Mouse (Mus musculus) left cerebral cortex, postnatal 14 days (tissue): Measurements from ENCODE around the gene Dysf. TPM values are rescaled to one million over a fixed set of nuclear protein-coding genes. Genes with fewer than 3 reads are reported as not detected.
A peak's percentile ranks its signal among the peaks of the same experiment; 100 is the strongest.

ENCODE experiments used
- DNase-seq, 2 experiments: peaks; one replicate each; pipeline ENCODE4 v3.0.0; 2021 to 2022; ENCODE audit warnings: low spot score in 2 of 2, mixed read lengths in 1 of 2
- intact Hi-C: fragments of 180-260 bp; cut with DNase I; formaldehyde crosslinking; loops from one replicate; pipeline ENCODE4 v1.15.1; 2025
- total RNA-seq, 2 experiments: library from RNA; stranded (reverse); gene quantifications; 2 replicates each; pipeline ENCODE4 v1.2.3; 2021

The Dysf gene
- total RNA-seq, 2 experiments from 2014 or later, result 4.6 to 6.4 TPM

DNA sequence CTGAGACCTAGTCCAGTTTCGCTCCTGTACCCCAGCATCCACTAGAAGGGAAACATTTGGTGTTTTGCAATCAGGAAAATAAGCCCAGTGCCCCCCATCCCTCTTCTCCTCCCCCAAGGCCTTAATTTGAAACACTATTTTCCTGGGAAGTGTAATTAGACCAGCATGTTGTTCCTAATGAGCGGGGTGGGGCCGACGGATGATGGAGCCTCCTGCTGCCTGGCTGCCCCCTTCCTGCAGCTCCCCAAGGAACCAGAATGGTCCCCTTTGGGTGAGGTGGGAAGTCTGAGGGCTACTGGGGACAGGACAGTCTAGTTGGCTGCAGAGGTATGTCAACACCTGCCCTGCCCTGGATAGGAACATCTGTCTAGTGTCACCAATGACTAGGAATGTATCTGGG is 136.0 kb downstream of the Dysf start:
- intact Hi-C loops, result no loop called here
- no peak for DNase-seq

DNA sequence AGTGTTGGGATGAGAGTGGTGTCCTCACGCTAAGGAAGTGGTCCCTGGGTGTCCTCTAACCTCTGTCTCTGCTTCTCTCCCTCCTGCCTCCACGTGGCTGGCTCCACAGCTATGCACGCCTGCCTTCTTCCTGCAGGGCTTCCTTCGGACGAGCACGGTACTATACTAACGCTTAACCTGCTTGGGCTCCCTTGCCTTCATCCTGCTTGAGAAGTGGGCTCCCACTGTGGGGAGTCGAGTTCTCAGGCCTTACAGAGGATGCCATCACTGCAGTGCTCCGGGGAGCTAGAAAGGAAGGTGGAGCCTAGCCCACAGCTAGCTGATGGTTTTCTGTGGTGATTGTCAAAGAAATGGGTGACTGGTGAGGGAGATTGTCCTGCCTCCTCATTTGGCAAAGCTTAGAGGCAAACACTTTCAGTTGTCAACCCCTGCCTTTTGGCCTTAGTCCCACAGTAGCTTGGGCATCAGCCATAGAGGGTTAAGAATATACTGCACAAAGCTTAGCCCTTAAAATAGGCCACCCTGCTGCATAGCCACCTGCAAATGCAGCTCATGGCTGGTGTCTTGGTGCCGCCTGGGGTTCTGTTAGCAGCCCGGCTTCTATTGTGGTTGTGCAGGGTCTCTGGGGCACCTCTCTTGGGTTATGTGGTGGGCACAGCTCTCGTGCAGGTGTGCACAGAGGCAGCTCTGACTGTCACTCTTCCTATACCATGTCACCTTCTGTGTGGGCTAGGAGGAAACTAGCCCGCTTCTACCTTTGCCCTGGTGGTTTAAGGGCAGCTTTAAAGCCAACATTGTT is 139.0 kb downstream of the Dysf start:
- intact Hi-C loops, result no loop called here
- DNase-seq, result no peak

DNA sequence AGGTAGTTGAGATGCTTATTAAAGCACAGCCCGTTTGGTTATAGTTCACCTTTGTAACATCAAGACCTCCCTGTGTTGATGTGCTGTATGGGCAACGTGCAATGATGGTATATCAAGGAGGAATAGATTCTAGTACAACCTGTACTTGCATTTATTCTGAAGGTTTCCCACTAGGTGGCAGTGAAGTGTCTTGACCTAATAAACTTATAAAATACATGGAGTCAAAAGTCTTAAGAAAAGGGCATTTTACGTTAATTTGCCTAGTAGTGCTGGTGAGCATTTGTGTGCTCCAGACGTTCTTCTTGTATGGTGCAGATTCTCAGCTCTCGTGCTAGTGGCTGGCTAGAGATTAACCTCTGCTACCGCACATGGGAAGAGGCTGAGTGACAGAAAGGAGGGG is 140.1 kb downstream of the Dysf start:
- intact Hi-C loops, result no loop called here

DNA sequence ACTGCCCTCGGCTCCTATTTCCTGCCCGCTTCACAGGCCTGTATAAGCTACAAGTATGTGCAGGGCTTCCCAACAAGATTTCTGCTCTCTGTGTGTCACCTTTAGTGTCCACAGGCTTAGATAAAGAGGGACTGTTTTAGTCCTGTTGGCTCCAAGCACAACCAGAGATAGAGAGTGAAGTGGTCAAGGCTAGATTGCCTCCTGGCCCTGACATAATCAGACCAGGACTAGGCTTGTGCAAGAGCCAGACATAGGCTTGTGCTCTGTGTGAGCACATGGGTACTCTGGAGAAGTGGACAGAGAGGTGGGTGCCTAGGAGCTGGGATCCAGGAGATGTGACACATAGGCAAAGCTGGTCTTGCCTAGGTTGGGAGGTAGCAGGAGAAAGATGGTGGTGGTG is 146.1 kb downstream of the Dysf start:
- DNase-seq, result no peak
- intact Hi-C loops, result no loop called here

More for the DNA sequence above, 140.1 kb downstream of the Dysf start:
- no peak for DNase-seq

DNA sequence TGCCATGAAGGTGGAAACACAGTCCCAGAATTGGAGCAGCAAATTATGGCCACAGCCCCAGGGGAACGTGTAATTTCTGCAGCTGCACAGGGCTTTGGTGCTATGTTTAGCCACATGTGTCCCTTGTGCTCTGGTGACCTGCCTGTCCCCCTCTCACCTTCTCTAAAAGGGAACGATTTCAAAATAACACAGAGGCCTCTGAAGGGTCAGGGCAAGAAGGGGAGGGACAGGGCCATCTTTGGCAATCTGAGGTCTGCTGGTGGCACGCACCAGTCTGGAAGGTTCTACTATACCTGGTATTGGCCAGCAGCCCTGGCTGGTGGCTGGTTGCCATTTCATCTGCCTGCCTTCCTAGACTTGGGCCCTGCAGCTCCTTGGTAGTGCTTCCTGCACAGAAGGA is 147.4 kb downstream of the Dysf start:
- intact Hi-C loops, result no loop called here

DNA sequence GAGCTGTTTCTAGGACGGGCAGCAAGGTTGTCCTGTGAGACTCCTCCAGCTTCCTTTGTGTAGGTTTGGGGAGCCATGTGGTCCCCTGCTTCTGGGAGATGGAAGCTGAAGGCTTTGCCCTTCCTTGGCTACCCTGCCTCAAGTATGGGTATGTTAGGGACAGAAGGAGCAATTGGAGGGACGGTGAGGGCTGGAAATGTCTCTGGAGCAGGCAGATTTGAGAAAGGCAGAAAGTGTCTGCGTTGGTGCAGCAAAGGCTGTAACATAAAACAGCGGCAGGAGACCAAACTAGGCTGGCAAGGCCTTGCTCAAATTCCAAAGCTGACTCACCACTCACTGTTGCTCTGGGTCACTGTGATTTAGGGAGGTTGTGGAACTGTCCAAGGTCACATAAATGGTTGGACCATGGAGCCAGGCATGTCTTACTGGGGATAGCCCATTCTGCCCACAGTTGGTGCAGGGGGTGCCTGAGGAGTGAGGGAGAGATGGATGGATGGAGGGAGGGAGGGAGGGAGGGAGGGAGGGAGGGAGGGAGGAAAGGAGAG is 148.2 kb downstream of the Dysf start:
- DNase-seq, result no peak
- intact Hi-C loops, result no loop called here

More for the DNA sequence above, 147.4 kb downstream of the Dysf start:
- DNase-seq, result no peak

DNA sequence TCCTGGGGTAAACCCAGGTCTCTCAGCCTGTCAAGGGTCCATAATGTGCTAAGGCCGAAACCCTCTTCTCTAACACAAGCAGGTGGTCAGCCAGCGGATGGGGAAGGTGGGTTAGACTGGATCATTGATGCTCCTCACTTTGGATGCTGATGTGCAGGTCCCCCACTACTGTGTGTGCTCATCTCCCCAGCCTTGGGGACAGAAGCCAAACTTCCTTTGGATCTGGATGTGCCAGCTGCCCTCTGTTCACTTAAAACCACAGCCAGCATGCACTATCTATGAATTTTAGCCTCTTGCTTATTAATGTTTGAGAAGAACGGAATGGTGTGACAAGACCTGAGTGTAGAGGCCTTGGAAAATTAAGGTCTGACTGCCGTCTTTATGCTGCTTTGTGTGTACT is 150.7 kb downstream of the Dysf start:
- intact Hi-C loops, result no loop called here
- DNase-seq, result no peak

DNA sequence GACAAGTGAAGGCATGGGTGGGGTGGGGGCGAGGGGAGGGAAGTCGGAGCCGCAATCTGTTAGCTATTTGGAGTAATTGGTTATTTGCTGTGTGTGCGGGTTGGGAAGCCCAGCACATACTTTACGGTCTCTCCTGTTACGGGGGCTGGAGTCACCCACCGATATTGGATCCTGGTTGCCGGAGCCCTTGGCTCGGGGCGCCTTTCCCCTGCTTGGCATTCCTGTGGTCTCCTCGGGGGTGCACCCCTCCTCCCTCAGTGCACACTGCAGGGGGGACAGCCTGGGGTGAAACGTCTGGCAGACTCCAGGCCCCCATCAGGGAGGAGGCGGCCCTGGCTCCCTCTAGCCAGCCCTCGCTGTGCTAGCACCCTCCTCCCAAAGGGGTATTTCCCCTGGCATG is 159.2 kb downstream of the Dysf start:
- no peak for DNase-seq
- intact Hi-C loops, result no loop called here

DNA sequence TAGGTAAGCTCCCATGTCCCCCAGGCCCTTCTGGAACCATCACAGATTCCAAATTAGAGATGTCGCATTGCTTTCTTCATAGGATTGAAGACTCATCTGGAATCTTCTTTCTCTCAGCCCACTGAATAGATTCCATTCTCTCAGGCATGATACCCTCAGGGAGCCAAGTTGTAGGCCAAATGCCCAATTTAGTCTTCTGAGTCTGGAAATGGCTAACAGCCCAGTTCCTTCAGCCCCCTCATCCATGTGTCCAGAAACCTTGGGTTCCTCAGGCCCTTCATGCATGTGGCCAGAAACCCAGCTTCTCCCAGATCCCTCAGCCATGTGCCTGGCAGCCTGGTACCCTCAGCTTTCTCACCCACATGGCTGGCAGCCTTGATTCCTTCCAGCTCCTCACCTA is 160.2 kb downstream of the Dysf start:
- intact Hi-C loops, result no loop called here
- DNase-seq, result no peak

DNA sequence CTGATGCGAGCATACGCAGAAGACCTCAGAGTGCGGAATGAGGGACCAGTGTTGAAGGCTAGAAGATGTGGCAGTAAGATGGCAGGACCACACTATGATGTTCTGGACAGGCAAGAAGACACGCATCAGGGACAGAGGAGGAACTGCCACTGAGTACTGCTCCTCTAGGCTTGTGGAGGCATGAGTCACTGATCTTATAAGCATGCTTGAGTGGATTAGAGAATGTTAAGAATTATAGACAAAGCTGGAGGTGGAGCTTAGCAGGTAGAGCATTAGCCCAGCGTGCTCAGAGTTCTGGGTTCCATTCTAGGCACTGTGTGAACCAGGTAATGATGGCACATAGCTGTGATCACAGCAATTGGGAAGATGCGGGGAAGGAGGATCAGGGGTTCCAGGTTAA is 165.2 kb downstream of the Dysf start:
- no peak for DNase-seq
- intact Hi-C loops, result no loop called here

DNA sequence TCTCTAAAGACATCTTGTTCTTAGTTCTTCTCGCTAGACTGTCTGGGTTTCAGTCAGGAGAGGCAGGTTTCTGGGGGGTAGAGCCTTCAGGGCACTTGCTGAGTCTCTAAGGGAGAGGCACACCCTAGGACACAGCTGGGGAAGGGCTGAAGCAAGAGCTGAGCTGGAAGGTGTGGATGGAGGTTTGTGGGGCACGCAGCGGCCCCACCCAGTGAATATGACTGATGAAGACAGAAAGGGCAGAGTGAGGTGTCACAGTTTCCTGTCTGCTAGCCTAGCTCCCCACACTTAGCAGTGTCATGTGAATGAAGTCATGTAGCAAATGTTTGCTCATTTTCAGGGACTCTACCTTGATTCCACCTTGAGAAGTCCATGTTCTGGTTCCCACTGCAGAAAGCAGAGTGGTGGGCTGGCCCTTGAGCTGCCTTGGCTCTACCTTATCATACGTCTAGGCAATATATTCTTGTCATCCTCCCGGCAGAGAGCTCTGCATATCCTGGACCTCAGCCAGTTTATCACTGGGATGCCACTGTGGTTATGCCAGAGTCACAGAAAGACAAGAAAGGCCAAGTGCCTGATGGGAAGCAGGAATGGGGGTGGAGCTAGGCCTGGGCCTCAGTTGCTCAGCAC is 170.5 kb downstream of the Dysf start:
- no peak for DNase-seq
- intact Hi-C loops, result no loop called here

DNA sequence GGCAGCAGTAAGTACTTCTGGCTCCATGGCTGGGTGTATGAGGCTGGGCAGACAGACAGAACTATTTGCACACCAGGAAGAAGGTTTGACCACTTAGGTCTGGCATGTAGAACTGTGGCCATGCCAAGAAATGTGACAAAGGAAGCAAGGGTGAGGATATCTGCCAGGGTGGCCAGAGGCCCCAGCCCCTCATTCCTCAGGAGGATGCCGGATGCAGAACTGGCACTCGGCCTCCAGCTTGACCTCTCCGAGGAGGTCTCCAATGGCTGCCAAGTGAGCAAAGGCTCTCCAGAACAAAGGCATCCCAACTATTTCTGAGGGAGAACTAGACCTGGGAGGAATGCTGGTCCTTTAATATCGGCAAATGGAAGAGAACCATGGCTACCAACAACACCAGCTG is 173.1 kb downstream of the Dysf start:
- no peak for DNase-seq
- intact Hi-C loops, result no loop called here

DNA sequence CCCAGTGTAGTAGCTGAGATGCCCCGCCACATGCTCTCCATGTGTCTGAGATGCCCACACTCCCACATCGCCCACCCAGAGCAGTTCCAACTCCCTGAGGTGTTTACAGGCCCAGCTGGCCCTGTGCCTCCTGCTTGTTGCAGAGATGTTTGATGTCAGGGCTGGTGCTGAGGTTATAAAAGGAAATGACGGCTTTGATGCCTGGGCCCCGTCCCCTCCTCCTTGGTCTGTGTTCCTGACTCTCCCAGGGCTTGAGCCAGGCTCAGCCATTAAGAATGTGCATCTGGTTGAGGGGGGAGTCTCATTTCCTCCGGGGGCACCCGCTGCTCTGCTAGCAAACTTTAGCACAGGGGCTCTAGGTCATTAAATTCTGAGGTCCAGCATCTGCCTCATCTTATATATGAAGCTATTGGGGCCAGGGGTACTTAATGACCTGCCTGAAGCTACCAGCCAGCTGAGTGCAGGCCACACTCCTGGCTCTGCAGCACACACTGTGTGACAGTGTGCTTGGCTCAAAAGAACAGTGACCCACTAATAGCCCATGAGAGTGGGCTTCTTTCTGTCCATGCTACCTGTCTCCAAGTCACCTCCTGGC is 183.4 kb downstream of the Dysf start:
- DNase-seq, result peak in 1 of 2 experiments; percentile 17
- intact Hi-C loops, result no loop called here

DNA sequence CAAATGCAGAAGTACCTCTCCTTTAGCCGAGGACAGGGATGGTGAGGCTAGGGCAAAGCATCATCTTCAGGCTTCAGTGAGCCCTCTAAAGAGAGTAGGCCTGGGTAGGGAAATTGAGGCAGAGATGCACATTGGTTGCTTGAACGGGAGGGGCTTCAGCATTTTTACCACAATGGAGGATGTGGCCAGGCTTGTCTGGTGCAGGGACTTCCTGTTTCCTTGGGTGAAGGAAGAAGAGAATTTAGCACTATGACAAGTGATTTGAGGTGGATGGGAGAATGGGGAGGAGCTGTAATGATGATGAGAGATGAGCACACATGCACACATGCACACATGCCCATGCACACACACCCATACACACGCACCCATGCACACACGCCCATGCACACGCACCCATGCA is 188.1 kb downstream of the Dysf start:
- intact Hi-C loops, result no loop called here
- no peak for DNase-seq

DNA sequence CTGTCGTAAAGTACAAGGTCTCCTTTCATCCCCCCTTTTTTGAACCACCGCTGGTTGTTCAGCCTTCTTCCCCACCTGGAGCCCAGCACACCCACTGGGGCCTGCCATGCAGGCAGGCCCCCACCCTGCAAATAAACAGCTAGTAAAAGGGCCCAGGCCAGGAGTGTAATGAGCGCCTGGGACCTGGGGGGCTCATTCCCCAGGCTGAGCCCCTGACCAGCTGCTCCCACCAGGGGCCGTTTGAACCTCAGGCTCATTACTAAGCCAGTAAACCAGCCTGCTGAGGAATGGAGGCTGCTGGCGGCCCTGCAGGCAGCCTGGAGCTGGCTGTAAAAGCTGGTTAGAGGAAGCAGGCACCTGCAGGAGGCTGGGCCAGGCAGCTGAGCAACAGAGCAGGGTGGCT is 189.4 kb downstream of the Dysf start:
- no peak for DNase-seq
- intact Hi-C loops, result no loop called here

DNA sequence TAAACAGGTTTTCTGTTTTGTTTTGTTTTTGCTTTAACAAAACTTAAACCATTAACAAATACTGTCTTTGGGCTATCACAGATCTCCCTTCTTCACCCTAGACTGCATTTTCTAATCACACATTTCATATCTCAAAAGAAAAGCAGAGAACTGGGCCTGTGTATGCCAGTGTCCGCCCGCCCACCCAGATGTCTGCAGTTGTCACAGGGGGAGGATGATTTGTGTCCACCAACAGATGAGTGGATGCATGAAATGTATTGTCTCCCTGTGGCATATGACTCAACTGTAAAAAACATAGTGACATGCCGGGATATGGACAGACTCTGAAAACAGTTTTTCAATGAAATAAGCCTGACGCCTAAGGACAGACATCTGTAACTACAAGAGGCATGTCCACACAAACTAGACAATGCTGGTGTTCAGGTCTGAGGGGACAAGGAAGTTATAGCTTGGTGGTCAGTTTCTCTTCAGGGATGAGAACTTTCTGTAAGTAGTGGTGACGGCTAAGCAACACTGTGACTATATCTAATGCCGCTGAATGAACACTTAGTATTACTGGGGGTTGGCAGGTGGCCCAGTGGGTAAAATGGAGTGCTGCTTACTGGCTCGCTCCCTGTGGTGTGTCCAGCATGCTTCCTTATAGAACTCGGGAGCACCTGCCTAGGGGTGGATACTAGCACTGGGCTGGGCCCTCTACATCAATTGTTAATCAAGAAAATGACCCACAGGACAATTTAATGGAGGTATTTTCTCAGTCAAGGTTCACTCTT is 193.5 kb downstream of the Dysf start:
- no peak for DNase-seq
- intact Hi-C loops, result no loop called here

DNA sequence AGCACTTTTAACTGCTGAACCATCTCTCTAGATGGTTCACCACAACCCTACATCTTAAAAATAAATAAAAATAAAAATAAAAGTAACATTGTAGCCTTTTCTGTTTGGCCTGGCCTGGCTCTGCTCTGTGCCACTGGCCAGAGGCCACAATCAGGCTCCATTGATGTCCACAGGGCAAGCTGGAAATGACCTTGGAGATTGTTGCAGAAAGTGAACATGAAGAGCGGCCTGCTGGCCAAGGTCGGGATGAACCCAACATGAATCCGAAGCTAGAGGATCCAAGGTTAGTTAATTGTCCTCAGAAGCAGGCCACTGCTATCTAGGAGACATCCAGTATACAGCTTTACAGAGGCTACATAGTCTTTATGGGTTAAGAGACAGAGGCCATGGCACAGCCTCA is 197.2 kb downstream of the Dysf start:
- intact Hi-C loops, result no loop called here

DNA sequence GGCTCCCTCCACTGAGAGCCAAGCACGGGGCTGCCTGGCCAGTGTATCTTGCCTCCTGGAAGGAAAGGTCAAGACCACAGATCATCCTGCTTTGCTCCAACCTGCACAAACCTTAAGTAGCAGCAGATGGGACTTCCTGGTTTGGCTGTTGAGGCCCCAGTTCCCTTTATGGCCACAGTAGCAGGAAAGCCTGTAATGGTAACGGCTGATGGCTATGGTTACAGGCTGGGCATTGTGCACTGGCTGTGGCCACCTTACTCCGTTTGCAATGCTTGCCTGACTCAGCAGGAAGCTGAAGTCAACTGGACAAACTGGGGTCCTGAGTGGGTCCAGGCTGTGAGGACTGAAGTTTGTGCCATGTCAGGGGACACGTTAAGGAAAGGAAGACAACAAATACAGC is 200.2 kb downstream of the Dysf start:
- no peak for DNase-seq
- intact Hi-C loops, result no loop called here

More for the DNA sequence above, 197.2 kb downstream of the Dysf start:
- DNase-seq, result no peak

DNA sequence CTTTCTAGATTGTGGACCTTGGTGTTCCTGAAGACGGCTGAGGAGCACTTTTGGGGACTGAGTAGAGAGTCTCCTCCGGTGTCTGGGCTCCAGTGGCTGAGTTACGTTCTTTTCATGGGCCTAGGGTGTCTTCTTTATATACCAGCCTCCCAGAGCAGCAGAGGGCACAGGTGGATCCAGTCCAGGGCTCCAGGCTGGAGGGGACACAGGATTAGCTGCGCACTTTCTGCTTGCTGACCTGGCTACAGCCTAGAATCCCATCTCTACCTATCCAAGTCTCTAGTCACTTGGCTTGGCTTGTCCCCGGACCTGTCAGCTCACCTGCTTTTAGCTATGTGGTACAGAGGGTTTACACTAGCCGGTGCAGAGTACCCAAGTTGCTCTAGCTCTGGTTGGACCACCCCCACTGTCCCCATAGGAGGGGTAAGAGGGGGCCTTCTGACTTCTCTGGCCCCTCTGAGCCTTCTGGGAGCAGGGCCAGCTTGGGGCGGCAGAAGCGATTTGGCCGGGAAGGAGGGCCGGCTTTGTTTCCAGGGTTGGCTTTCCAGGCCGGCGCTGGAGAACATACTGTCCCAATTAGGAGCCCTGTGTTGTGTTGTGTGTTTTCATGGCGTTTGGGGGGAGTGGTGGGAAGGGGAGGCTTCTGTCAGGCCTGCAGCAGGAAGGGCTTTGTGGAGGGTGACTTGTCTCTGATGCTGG is 201.5 kb downstream of the Dysf start:
- intact Hi-C loops, result no loop called here
- peak in 1 of 2 experiments; percentile 34 for DNase-seq
